Mouse (Mus musculus): Measurements from ENCODE around the gene Stk35.
"Not testable (repeated sequence)": the region's sequence is repeated elsewhere in the genome, so short reads cannot be mapped to it uniquely, and the experiment has no call there.

Gene Stk35

DNA sequence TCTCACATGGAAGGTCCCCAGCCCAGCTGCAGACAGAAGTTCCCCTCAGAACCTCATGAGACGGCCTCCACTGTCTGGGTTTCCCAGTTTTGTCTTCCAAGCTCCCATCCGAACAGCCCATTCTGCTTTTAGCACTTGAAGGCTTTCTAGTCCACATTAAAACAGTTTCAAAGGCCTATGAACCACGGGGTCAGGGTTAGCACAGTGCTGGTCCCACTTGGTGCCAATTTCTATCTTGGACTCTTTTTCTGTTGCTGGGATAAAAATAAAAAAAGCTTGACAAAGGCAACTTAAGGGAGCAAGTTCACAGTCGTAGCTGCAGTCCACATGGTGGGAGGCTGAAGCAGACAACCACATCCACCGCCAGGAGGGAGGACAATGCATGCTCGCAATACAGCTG is 34.6 kb downstream of the Stk35 start:
- no peak for DNase-seq (ENCODE audit: low read depth, low spot score)

DNA sequence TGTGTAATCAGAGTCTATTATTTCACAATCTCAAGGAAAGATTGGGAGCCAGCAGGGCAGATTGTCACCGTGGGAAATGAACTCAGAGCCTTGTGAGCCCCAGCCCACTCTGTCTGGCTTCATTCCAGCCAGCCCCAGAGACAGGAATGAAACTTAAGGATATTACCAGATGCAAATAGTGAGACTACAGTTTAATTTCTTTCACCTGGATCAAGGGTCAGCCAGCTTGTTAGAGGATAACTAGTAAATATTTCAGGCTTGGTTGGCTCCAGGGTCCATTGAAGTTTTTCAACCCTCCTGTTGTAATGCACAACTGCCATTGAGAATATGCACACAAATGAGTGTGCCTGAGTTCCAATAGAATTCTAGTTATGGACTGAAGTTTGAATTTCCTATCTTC is 36.6 kb downstream of the Stk35 start:
- DNase-seq (ENCODE audit: low read depth, low spot score) = no peak

DNA sequence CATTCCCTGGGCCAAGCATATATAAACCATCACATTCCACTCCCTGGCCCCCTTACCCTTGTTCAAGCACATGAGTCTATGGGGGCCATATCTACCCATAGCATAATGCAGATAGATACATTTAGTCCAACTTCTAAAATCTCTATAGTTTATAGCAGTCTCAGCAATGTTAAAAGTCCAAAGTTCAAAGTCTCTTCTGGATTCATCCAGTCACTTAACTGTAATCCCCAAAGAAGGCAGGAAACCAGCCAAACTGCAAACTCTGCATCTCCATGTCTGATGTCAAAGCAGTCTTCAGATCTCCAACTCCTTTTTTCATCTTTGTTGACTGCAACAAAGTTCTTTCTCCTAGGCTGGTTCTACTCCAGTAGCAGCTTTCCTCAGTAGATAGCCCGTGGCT is 38.0 kb downstream of the Stk35 start:
- DNase-seq (ENCODE audit: low read depth, low spot score) = no peak

DNA sequence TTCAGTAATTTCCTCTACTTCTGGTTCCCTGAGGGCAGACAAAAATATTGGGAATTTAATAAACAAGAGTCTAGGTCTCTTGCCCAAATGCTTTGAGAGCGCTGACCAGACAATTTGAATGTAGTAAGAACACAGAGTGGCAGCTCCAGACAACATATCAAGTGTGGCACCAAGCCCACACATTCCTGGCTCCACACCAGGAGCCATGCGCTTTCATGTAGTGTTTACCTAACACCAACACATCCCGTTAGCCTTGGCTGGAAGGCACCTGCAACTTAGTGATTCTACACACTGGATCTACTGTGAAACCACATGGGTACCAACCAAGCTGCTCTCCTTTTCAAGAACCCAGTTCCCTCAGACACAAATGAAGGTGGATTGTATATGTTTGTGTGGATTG is 45.5 kb downstream of the Stk35 start:
- DNase-seq (ENCODE audit: low read depth, low spot score) = no peak

DNA sequence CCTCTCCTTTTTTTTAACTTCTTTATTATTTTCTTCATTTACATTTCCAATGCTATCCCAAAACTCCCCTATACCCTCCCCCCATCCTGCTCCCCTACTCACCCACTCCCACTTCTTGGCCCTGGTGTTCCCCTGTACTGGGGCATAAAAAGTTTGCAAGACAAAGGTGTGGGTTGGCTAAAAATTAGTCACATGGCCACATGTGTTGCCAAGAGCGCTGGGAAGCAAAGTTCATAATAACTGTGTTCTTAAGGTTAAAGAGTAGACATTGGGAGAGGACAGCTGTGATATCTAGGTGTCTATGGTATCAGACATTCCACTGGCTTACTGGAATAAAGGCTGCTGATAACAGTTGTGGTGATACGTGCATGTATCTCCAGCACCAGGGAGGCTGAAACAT is 46.2 kb downstream of the Stk35 start:
- no peak for DNase-seq (ENCODE audit: low read depth, low spot score)

DNA sequence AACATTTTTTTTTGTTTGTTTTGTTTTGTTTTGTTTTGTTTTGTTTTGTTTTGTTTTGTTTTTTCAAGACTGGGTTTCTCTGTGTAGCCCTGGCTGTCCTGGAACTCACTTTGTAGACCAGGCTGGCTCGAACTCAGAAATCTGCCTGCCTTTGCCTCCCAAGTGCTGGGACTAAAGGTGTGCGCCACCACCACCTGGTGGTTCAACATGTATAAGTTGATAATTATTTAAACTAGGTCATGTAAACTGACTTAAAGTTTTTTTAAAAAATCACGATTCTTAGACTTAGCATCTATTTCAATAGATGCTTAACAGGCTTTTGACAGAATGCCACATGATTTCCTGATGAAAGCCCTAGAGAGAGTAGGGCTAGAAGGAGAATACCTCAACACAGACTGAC is 48.8 kb downstream of the Stk35 start:
- DNase-seq (ENCODE audit: low read depth, low spot score) = not testable (repeated sequence)

DNA sequence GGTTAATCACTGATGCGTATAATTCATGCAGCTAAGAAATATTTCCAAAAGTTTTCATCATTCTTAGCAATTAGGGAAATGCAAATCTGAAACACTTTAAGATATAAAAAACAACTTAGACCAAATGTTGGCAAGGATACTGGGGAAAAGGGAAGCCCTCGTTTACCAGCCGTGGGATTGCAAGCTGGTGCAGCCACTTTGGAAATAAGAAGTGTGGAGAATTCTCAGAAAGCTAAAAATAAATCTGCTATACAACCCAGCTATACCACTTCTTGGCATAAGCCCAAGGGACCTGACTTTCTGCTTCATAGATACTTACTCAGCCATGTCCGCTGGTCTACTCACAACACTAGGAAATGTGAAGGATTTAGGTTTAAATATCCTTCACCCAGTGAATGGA is 51.2 kb downstream of the Stk35 start:
- no peak for DNase-seq (ENCODE audit: low read depth, low spot score)

DNA sequence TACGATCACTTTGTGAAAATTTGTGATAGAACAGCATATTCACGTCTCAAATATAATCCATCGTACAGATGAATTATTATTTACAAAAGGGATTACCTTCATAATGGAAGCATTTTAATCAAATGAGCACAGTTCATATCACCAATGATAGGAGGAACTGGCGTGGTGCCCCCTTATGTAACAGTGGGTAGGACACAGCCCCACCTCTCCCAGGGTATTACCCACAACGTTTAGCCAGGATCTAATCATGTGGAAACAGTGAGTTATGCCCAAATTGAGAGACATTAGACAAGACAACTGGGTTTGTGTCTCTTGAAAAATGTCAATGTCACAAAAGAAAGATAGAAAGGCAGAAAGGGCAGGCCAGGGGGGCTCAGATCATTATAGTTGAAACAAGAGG is 62.9 kb downstream of the Stk35 start:
- DNase-seq (ENCODE audit: low read depth, low spot score) = no peak

DNA sequence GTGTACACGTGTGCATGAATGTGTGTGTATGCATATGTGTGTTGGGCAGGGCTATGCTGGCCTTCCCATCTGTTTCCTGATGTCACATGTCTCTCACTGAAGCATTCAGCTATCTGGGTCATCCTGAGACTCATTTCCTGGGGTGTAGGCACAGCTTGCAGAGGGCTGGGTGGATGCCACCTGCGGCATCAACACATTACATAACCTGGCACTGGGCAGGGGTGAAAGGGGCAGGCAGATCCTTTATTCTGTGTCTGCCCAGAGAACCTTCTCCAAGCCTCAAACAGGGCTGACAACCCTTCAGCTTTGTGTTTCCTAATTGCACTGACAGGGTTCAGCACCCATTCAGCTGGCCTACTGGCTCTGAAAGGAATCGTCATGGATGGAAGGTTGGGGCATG is 64.6 kb downstream of the Stk35 start:
- no peak for DNase-seq (ENCODE audit: low read depth, low spot score)

DNA sequence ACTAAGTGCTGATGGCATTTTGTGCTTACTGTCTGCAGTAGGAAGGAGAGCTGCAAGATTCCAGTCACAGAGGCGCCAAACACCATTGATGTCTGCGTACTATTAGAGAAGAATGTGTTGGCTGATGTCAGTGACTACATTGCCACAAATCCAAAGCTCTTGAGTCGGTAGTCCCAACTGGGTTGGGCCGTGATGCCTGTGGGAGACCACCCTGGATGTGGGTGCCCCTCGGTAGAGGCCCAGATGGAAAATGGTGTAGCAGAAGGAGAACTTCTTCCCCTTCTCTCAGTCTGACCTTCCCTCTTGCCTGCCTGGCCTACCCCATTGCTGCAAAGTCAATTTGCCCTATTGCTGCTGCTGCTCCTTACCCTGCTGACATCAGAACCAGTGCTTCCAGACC is 68.8 kb downstream of the Stk35 start:
- no peak for DNase-seq (ENCODE audit: low read depth, low spot score)

DNA sequence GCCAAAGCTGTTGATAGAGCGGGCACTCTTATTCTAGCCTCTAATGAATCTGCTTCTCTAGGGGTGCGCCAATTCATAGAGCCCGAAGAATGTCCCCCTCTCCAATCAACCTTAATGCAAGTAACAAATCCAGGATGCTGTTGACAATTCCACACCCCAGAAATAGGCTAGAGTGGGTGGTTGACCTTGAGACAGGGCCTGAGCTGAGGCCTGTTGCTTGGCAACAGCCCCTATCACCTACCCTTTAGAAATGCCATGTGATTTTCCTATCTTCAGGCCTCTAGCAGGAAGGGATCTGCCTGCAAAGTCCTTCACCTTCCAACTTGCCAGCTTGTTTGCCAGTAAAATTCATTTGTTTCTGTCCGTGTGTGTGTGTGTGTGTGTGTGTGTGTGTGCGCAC is 70.9 kb downstream of the Stk35 start:
- no peak for DNase-seq (ENCODE audit: low read depth, low spot score)

DNA sequence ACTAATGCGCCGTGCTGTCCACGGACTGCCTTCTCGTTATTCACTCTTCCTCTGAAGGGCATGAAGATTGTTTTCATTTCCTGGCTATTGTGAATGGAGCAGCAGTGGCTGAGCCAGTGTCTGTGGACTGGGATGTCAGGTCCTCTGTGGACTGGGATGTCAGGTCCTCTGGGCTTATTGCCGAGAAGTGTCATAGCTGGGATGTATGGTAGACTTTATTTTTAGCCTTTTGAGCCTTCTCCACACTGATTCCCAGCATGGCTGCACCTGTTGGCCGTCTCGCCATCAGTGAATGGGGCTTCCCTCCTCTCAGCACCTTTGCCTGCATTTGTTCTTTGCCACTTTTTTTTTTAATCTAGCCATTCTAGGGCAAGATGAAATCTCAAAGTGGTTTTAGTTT is 71.8 kb downstream of the Stk35 start:
- DNase-seq (ENCODE audit: low read depth, low spot score) = no peak

DNA sequence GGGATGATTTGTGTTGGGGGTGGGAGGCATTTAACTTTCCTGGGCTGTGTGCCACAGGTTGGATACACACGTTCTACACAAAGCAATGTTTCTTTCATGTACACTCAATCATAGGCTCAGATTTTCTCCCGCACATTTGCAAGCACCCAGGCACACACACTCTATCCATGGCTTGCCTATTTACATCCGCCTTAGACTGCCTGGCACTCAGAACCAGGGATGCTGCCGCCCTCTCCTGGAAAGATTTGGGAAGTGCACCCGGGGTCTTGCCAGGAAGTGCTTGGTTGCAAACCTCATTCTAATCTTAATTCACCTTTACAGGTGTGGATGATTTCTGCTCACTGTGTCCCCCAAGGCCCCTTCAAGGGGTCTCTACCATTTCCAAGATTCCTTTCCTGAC is 73.2 kb downstream of the Stk35 start:
- peak; percentile 74 for DNase-seq (ENCODE audit: low read depth, low spot score)

DNA sequence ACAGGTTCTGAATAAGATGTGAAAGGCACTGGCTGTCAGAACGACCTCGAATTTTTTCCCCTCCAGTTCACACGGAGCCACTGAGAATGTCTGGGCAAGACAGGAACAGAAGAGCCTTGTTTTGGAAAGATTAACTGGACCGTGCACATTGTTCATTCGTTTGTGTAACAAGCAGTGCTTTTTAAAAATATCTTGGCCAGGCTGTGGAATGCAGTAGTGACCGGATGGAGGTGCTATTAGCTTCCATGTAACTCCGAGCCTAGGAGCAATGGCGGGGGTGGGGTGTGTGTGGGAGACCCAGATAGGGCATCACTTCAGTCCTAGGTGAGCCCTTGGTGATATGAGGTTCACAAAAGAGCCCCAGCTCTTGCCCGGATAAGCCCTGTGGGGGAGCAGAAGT is 73.8 kb downstream of the Stk35 start:
- no peak for DNase-seq (ENCODE audit: low read depth, low spot score)

DNA sequence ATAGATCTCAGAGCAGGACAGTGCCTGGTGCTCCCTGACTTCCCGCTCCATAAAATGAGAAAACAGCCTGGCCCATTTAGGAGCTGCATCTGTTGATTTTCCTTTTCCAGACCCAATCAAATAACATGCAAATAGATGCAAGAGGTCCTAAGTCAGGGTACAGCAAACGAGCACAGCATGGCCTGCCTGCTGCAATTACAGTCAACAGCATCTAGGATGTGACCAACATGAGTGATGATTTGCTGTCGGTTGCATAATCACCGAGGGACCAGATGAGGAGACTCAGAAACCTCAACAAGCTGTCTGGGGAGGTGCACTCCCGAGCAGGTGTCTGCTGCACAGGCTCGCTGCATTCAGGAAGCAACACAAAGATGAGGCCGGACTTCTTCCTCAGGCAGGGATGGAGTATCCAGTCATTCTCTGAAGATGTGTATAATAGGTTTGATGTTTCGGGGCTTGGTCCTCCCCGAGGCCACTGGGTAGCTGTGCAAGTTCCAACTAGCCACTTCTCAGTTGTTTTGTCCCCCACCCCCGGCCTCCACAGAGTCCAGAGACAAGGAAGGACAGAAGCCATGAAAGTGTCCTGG is 74.3 kb downstream of the Stk35 start:
- no peak for DNase-seq (ENCODE audit: low read depth, low spot score)

DNA sequence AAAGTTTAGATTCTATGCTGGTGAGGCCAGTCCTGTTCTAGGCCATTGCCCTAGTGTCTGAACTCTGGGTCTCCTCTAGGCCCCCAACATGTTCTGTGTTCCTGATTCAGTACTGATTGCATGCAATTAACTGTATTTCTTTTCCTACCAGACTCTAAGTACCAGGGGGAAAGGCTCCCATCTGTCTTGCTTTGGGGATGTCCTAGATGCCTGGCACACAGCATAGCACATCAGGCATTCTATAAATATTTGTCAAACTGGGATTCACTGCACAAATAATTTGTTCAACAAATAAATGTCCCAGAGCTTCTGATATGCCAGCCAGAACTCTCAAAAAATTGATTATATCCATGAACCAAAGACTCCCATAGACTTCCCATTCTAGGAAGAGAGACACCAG is 76.6 kb downstream of the Stk35 start:
- DNase-seq (ENCODE audit: low read depth, low spot score) = no peak

DNA sequence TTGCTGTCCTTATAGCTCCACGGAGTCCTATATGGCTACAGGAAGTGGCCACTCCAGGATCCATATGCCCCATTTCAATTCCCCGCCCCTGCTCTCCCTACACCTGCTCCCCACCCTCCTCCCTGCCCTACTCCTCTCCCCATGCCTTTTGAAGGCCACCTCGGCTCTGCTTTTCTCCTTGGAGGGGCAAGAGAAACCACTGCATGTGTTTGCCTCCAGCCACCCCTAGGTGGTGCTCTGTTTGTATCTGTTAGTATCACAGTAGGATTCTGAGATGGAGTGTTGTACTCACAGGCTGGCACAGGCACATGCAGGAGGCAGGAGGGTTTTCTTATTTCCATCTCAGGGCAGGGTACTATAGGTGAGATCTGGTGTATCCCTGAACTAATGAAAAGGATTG is 79.5 kb downstream of the Stk35 start:
- DNase-seq (ENCODE audit: low read depth, low spot score) = peak; percentile 37

DNA sequence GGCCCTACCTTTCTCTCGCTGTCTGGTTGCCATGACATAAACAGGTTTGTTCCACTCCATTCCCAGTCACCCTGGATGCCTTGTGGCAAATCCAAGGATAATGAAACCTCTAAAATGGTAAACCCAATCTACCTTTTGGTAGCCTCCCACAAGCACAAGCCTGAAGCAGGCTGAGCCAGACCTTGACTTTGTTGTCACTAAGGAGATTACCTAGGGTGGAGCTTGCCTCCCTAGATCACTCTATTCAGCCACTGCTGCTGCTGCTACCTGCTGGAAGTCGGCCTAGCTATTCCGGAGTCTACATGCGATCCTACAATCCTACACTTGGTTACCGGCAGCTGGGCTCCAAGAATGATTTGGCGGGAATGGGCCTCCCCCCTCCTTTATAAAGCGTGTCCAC is 79.9 kb downstream of the Stk35 start:
- DNase-seq (ENCODE audit: low read depth, low spot score) = no peak

DNA sequence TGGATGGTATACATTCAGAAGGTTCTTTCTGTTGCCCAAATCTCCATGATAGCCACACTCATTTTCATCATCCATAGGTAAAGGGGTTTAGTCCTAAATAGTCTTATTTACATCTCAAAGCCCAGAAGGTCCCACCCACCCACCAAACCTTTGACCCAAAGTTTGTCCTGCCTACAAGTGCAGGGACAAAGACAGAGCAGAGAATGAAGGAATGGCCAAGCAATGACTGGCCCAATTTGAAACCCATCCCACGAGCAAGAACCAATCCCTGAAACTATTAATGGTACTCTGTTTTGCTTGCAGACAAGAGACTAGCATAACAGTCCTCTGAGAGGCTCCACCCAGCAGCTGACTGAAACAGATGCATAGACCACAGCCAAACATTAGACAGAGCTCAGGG is 81.6 kb downstream of the Stk35 start:
- no peak for DNase-seq (ENCODE audit: low read depth, low spot score)
